Comparison of ENCODE assay signal across 9 mouse cellular contexts in genomic region chr3:95651033-95651373, GRCm38 (mm10). TPM values are rescaled to one million over a fixed set of nuclear protein-coding genes. Genes with fewer than 3 reads are reported as not detected.
A peak's percentile ranks its signal among the peaks of the same experiment; 100 is the strongest.
DNase-seq lines count a peak whose midpoint lies in the region; ATAC-seq and TF ChIP-seq lines count a peak whose summit lies in the region.
"Had no signal": no experiment of that assay in that cellular context is flagged by ENCODE, and none has a peak within 500 bp of the region (broad histone marks: within the 10 kb centered on the region; RNA-seq: fewer than 3 reads in every experiment).

No protein-coding gene starts in this region.

- no peaks in the 10 kb centered on the region for H3K9me3 ChIP-seq in heart, embryonic 15.5 days (replicated peaks)
- H3K9me3 ChIP-seq in liver, embryonic 11.5 days (ENCODE audit: control insufficient read depth, low read length) = no peaks in the 10 kb centered on the region

- H3K4me2 ChIP-seq in heart, embryonic 15.5 days = no peak overlapping the region
- no peak overlapping the region for H3K4me2 ChIP-seq in liver, embryonic 11.5 days

- no peak for TF ChIP-seq CTCF in spleen, adult 2 months (IDR thresholded peaks at IDR 0.05; ENCODE audit: extremely low read depth, insufficient read depth, insufficient read length, insufficient replicate concordance)

- no peaks in the 10 kb centered on the region for H3K27me3 ChIP-seq in heart, embryonic 15.5 days
- H3K27me3 ChIP-seq in spleen, adult 2 months (ENCODE audit: control insufficient read depth, insufficient read depth, low read length) = no peaks in the 10 kb centered on the region
- H3K27me3 ChIP-seq in liver, embryonic 11.5 days (replicated peaks; ENCODE audit: control insufficient read depth, insufficient read depth, low read length) = no peaks in the 10 kb centered on the region

- intact Hi-C loops in heart, postnatal 10 days (cut with DNase I) = no loop called here

- no peak for TF ChIP-seq POLR2A in spleen, adult 2 months (IDR thresholded peaks at IDR 0.05; ENCODE audit: low read depth, low read length)

- no peaks in the 10 kb centered on the region for H3K36me3 ChIP-seq in heart, embryonic 15.5 days
- H3K36me3 ChIP-seq in spleen, adult 2 months (ENCODE audit: control insufficient read depth, insufficient read depth, low read length) = no peaks in the 10 kb centered on the region
- no peaks in the 10 kb centered on the region for H3K36me3 ChIP-seq in liver, embryonic 11.5 days (ENCODE audit: control insufficient read depth, insufficient read depth, low read length)

- ATAC-seq in heart, embryonic 15.5 days (replicated peaks; ENCODE audit: insufficient number of reproducible peaks, insufficient read depth, low FRiP score, low read depth) = no peak
- no peak for ATAC-seq in liver, embryonic 11.5 days (replicated peaks; ENCODE audit: low FRiP score)

- H3K4me3 ChIP-seq in heart, embryonic 15.5 days = no peak overlapping the region
- no peak overlapping the region for H3K4me3 ChIP-seq in spleen, adult 2 months (ENCODE audit: extremely low read depth, insufficient read depth, insufficient read length)
- no peak overlapping the region for H3K4me3 ChIP-seq in liver, embryonic 11.5 days (ENCODE audit: low read depth, low read length)

- peak overlapping the region; percentile 82 for H3K27ac ChIP-seq in heart, embryonic 15.5 days
- H3K27ac ChIP-seq in spleen, adult 2 months (ENCODE audit: insufficient read depth, low read length) = peak overlapping the region; percentile 98
- peak overlapping the region; percentile 35; the same call in 1 of the 2 replicates for H3K27ac ChIP-seq in liver, embryonic 11.5 days (ENCODE audit: low read depth, low read length)

- no peak for DNase-seq in heart, postnatal 10 days
- no peak for DNase-seq in spleen, adult 2 months (ENCODE audit: low read depth in 1 of 2, low spot score in 2 of 2)
- DNase-seq in spleen, adult 18-20 months = no peak
- DNase-seq in liver, embryonic 11.5 days (ENCODE audit: low spot score) = no peak
- no peak for DNase-seq in adrenal gland, postnatal 4 days (ENCODE audit: low spot score in 2 of 2)
- no peak for DNase-seq in ovary, postnatal 10 days (ENCODE audit: low spot score)
- no peak for DNase-seq in urinary bladder, postnatal 10 days (ENCODE audit: low spot score)

- H3K9ac ChIP-seq in heart, embryonic 15.5 days = no peak overlapping the region
- no peak overlapping the region for H3K9ac ChIP-seq in liver, embryonic 11.5 days (ENCODE audit: low read depth, low read length)

- H3K4me1 ChIP-seq in heart, embryonic 15.5 days (replicated peaks) = peaks cover 33% of the 10 kb centered on the region
- peaks cover 30% of the 10 kb centered on the region for H3K4me1 ChIP-seq in spleen, adult 2 months (ENCODE audit: control insufficient read depth, insufficient read depth, insufficient read length)
- H3K4me1 ChIP-seq in liver, embryonic 11.5 days (replicated peaks; ENCODE audit: control insufficient read depth, insufficient read depth, low read length) = peaks cover 14% of the 10 kb centered on the region; the same call in 1 of the 2 replicates

- WGBS in heart, embryonic 15.5 days = 71% methylated on average over 3 of the region's 3 CpGs
- WGBS in spleen, adult 2 months = 75% methylated on average over 3 of the region's 3 CpGs
- WGBS in liver, embryonic 11.5 days = 75% methylated on average over 3 of the region's 3 CpGs

RNA-seq across cellular contexts. Expression of gene Mcl1, which starts 7.6 kb away (rescaled TPM):
- polyA plus RNA-seq in heart, embryonic 15.5 days (2015; fragmentation: Nextera tagmentation; extraction: Ambion mirVana) = 38.4 and 45.4 TPM in 2 replicates
- total RNA-seq in heart, postnatal 10 days (2021) = 100 to 1,000 TPM; 147 to 161 TPM
- 169 and 276 TPM in 2 replicates for polyA plus RNA-seq in spleen, adult 2 months (2012; rRNA removed)
- 52.2 and 57.7 TPM in 2 replicates for polyA plus RNA-seq in liver, embryonic 11.5 days (2014; fragmentation: Nextera tagmentation; extraction: Ambion mirVana)
- 100 to 1,000 TPM; 151 to 152 TPM for total RNA-seq in adrenal gland, postnatal 4 days (2021)

RNA-seq across cellular contexts. Expression of gene Ensa, which starts 26.2 kb away (rescaled TPM):
- polyA plus RNA-seq in heart, embryonic 15.5 days (2015; fragmentation: Nextera tagmentation; extraction: Ambion mirVana) = 45.8 and 53.7 TPM in 2 replicates
- 10 to 100 TPM; 61.4 to 63.6 TPM for total RNA-seq in heart, postnatal 10 days (2021)
- 8.3 and 10.4 TPM in 2 replicates for polyA plus RNA-seq in spleen, adult 2 months (2012; rRNA removed)
- 51.3 and 55.8 TPM in 2 replicates for polyA plus RNA-seq in liver, embryonic 11.5 days (2014; fragmentation: Nextera tagmentation; extraction: Ambion mirVana)
- 10 to 100 TPM; 79.6 to 82.2 TPM for total RNA-seq in adrenal gland, postnatal 4 days (2021)

RNA-seq across cellular contexts. Expression of gene Adamtsl4, which starts 36.7 kb away (rescaled TPM):
- 6.9 and 10.6 TPM in 2 replicates for polyA plus RNA-seq in heart, embryonic 15.5 days (2015; fragmentation: Nextera tagmentation; extraction: Ambion mirVana)
- total RNA-seq in heart, postnatal 10 days (2021) = 10 to 100 TPM; 32.2 to 37.4 TPM
- polyA plus RNA-seq in spleen, adult 2 months (2012; rRNA removed) = 7.9 and 8.1 TPM in 2 replicates
- polyA plus RNA-seq in liver, embryonic 11.5 days (2014; fragmentation: Nextera tagmentation; extraction: Ambion mirVana) = 0.38 and 1.2 TPM in 2 replicates
- 1 to 10 TPM; 7.5 to 8.1 TPM for total RNA-seq in adrenal gland, postnatal 4 days (2021)
- total RNA-seq: hematopoietic stem cell, adult 5-6 weeks had no signal

Comparison
In these comparisons a context has a peak if more than half of its experiments do, and no peak if none do; other contexts are left out.
1. H3K27ac ChIP-seq: peak in every context shown above with its lines; median percentile 98 in spleen, adult 2 months; 82 in heart, embryonic 15.5 days; 35 in liver, embryonic 11.5 days.